In genomic region chr2:119799181-119799960, GRCm38 (mm10) we compare ENCODE assay signal across 8 mouse cellular contexts. TPM values are rescaled to one million over a fixed set of nuclear protein-coding genes. Genes with fewer than 3 reads are reported as not detected.
DNase-seq lines count a peak whose midpoint lies in the region; ATAC-seq and TF ChIP-seq lines count a peak whose summit lies in the region.

No protein-coding gene starts in this region.

- ATAC-seq in kidney, embryonic 14.5 days (ENCODE audit: low FRiP score, low TSS enrichment) = peak; percentile 77

- H3K36me3 ChIP-seq in kidney, embryonic 14.5 days (ENCODE audit: control insufficient read depth, insufficient read depth, low read length) = no peaks in the 10 kb centered on the region
- no peaks in the 10 kb centered on the region for H3K36me3 ChIP-seq in spleen, adult 2 months (ENCODE audit: control insufficient read depth, insufficient read depth, low read length)

- H3K9ac ChIP-seq in kidney, embryonic 14.5 days (ENCODE audit: low read depth, low read length) = peak overlapping the region; percentile 89

- no peaks in the 10 kb centered on the region for H3K9me3 ChIP-seq in kidney, embryonic 14.5 days (ENCODE audit: control insufficient read depth, low read length)

- peaks cover 25% of the 10 kb centered on the region; the same call in 1 of the 2 replicates for H3K4me1 ChIP-seq in kidney, embryonic 14.5 days (ENCODE audit: control insufficient read depth, insufficient read depth, low read length)
- H3K4me1 ChIP-seq in spleen, adult 2 months (ENCODE audit: control insufficient read depth, insufficient read depth, insufficient read length) = peaks cover 7% of the 10 kb centered on the region

- under 1% methylated on average over 46 of the region's 89 CpGs for WGBS in kidney, embryonic 14.5 days
- WGBS in spleen, adult 2 months = under 1% methylated on average over 44 of the region's 89 CpGs

- TF ChIP-seq CTCF in spleen, adult 2 months (IDR thresholded peaks at IDR 0.05; ENCODE audit: extremely low read depth, insufficient read depth, insufficient read length, insufficient replicate concordance) = no peak

- H3K4me3 ChIP-seq in kidney, embryonic 14.5 days (ENCODE audit: low read length) = peak overlapping the region; percentile 80
- peak overlapping the region; percentile 59 for H3K4me3 ChIP-seq in spleen, adult 2 months (ENCODE audit: extremely low read depth, insufficient read depth, insufficient read length)

- H3K27me3 ChIP-seq in kidney, embryonic 14.5 days (ENCODE audit: control insufficient read depth, insufficient read depth, low read length) = peaks cover 12% of the 10 kb centered on the region
- H3K27me3 ChIP-seq in spleen, adult 2 months (ENCODE audit: control insufficient read depth, insufficient read depth, low read length) = peaks cover 13% of the 10 kb centered on the region

- no peak overlapping the region for H3K27ac ChIP-seq in kidney, embryonic 14.5 days (ENCODE audit: low read depth, low read length)
- H3K27ac ChIP-seq in spleen, adult 2 months (ENCODE audit: insufficient read depth, low read length) = no peak overlapping the region

- H3K4me2 ChIP-seq in kidney, embryonic 14.5 days (replicated peaks; ENCODE audit: low read depth, low read length) = peak overlapping the region; percentile 87

- peak; percentile 17 to 58 for DNase-seq in urinary bladder, adult 18-20 months (ENCODE audit: low spot score in 2 of 2)
- DNase-seq in urinary bladder, postnatal 10 days (ENCODE audit: low spot score) = no peak
- peak; percentile 69 for DNase-seq in cerebellum, adult 9-10 months
- DNase-seq in gastrocnemius, postnatal 25 days = peak; percentile 43
- DNase-seq in lung, postnatal 14 days = peak; percentile 50
- DNase-seq in spleen, adult 2 months (ENCODE audit: low read depth in 1 of 2, low spot score in 2 of 2) = peak in 1 of 2 experiments; percentile 17
- no peak for DNase-seq in layer of hippocampus, adult 9-10 months (ENCODE audit: low spot score)

- no peak for TF ChIP-seq POLR2A in spleen, adult 2 months (IDR thresholded peaks at IDR 0.05; ENCODE audit: low read depth, low read length)

RNA-seq across cellular contexts. Expression of gene Tyro3, which starts 1.8 kb away (rescaled TPM):
- total RNA-seq in gastrocnemius, postnatal 25 days (2021) = under 1 TPM; 0.61 to 0.67 TPM
- 10.2 and 13.8 TPM in 2 replicates for polyA plus RNA-seq in kidney, embryonic 14.5 days (2014; fragmentation: Nextera tagmentation; extraction: Ambion mirVana)
- polyA plus RNA-seq in spleen, adult 2 months (2012; rRNA removed) = 1.7 and 2.1 TPM in 2 replicates

RNA-seq across cellular contexts. Expression of gene Rpap1, which starts 12.0 kb away (rescaled TPM):
- 10 to 100 TPM; 14.4 to 16.4 TPM for total RNA-seq in gastrocnemius, postnatal 25 days (2021)
- polyA plus RNA-seq in kidney, embryonic 14.5 days (2014; fragmentation: Nextera tagmentation; extraction: Ambion mirVana) = 19.4 and 30.6 TPM in 2 replicates
- 25.7 and 30.7 TPM in 2 replicates for polyA plus RNA-seq in spleen, adult 2 months (2012; rRNA removed)

RNA-seq across cellular contexts. Expression of gene Ltk, which starts 39.1 kb away (rescaled TPM):
- not detected for total RNA-seq in gastrocnemius, postnatal 25 days (2021)
- 0.50 and 0.72 TPM in 2 replicates for polyA plus RNA-seq in kidney, embryonic 14.5 days (2014; fragmentation: Nextera tagmentation; extraction: Ambion mirVana)
- polyA plus RNA-seq in spleen, adult 2 months (2012; rRNA removed) = 9.0 and 15.0 TPM in 2 replicates

RNA-seq across cellular contexts. Expression of gene Itpka, which starts 57.2 kb away (rescaled TPM):
- total RNA-seq in gastrocnemius, postnatal 25 days (2021) = not detected
- polyA plus RNA-seq in kidney, embryonic 14.5 days (2014; fragmentation: Nextera tagmentation; extraction: Ambion mirVana) = 0.87 and 1.7 TPM in 2 replicates
- polyA plus RNA-seq in spleen, adult 2 months (2012; rRNA removed) = 0.72 and 0.81 TPM in 2 replicates

Comparison
In these comparisons a context has a peak if more than half of its experiments do, and no peak if none do; other contexts are left out.
1. DNase-seq: peak in urinary bladder, adult 18-20 months (2 of 2), cerebellum, adult 9-10 months (single experiment), gastrocnemius, postnatal 25 days (single experiment) and lung, postnatal 14 days (single experiment); none in urinary bladder, postnatal 10 days (single experiment) and layer of hippocampus, adult 9-10 months (single experiment).